Mouse (Mus musculus) CH12.LX (cell line): Measurements from ENCODE around the gene Cep112. TPM values are rescaled to one million over a fixed set of nuclear protein-coding genes. Genes with fewer than 3 reads are reported as not detected.
"Not testable (repeated sequence)": the region's sequence is repeated elsewhere in the genome, so short reads cannot be mapped to it uniquely, and the experiment has no call there.

Experiments used
- DNase-seq: peaks from one replicate; pipeline ENCODE4 v3.0.0-alpha.2; 2013; ENCODE audit errors: extremely low read depth
- H3K27ac ChIP-seq: 2 replicates; pipeline ENCODE4 v1.5.1; 2012; ENCODE audit warnings: low read depth, mild to moderate bottlenecking, control low read depth, moderate library complexity; ENCODE audit not compliant: insufficient read depth
- H3K27me3 ChIP-seq: replicated peaks from 2 replicates; pipeline ENCODE3; 2012; ENCODE audit warnings: inconsistent platforms
- H3K36me3 ChIP-seq, 2 experiments: replicated peaks in 1 of 2; 2 replicates each; pipeline versions ENCODE3 to v1.6.1; 2012; ENCODE audit warnings: inconsistent platforms in 1 of 2, low read length in 1 of 2, mild to moderate bottlenecking in 1 of 2, mixed read lengths in 1 of 2, moderate library complexity in 1 of 2; ENCODE audit not compliant: control insufficient read depth in 1 of 2, insufficient read depth in 1 of 2
- H3K4me1 ChIP-seq, 2 experiments: 2 replicates each; pipeline ENCODE4 v1.6.1; 2012; ENCODE audit warnings: inconsistent platforms in 1 of 2, moderate library complexity in 1 of 2; ENCODE audit not compliant: insufficient read depth in 2 of 2, control insufficient read depth in 1 of 2
- H3K4me2 ChIP-seq: 2 replicates; pipeline ENCODE4 v1.6.1; 2012; ENCODE audit warnings: low read depth, mild to moderate bottlenecking, control low read depth; ENCODE audit not compliant: poor library complexity, insufficient read depth, severe bottlenecking
- H3K4me3 ChIP-seq, 3 experiments: fragments of 150-350 bp in 1 of 3; sonication (generic) in 1 of 3; replicated peaks in 1 of 3; 2 replicates each; pipeline versions ENCODE3 to v1.5.1; 2011 to 2012; ENCODE audit warnings: low read depth in 2 of 3, low read length in 2 of 3, mild to moderate bottlenecking in 2 of 3, moderate library complexity in 2 of 3, control low read depth in 1 of 3, improper control_type of control experiment in 1 of 3, inconsistent platforms in 1 of 3, mixed read lengths in 1 of 3; ENCODE audit not compliant: poor library complexity in 1 of 3
- H3K79me2 ChIP-seq: replicated peaks from 2 replicates; pipeline ENCODE4 v1.6.1; 2012; ENCODE audit warnings: mild to moderate bottlenecking, moderate library complexity; ENCODE audit not compliant: control insufficient read depth, poor library complexity, insufficient read depth, severe bottlenecking; ENCODE audit errors: extremely low read depth
- H3K9ac ChIP-seq: 2 replicates; pipeline ENCODE4 v1.6.1; 2012; ENCODE audit warnings: low read depth, mild to moderate bottlenecking, control low read depth, moderate library complexity; ENCODE audit not compliant: insufficient read depth
- H3K9me3 ChIP-seq: replicated peaks from 2 replicates; pipeline ENCODE3; 2012; ENCODE audit warnings: low read length, inconsistent platforms, mixed read lengths
- CHD1 ChIP-seq: IDR thresholded peaks from 2 replicates; pipeline ENCODE4 v1.6.1; 2012; ENCODE audit warnings: low read depth, low read length, improper control_type of control experiment, inconsistent platforms
- CHD2 ChIP-seq: IDR thresholded peaks from 2 replicates; pipeline ENCODE4 v1.6.1; 2011; ENCODE audit warnings: low read length, improper control_type of control experiment
- ELF1 ChIP-seq: IDR thresholded peaks from 2 replicates; pipeline ENCODE4 v1.6.1; 2014; ENCODE audit warnings: low read depth, mild to moderate bottlenecking, inconsistent platforms, low read length, improper control_type of control experiment
- EP300 ChIP-seq: IDR thresholded peaks from 2 replicates; pipeline ENCODE4 v1.6.1; 2011; ENCODE audit warnings: low read length, improper control_type of control experiment
- ETS1 ChIP-seq: conservative IDR thresholded peaks from 2 replicates; pipeline ENCODE4 v1.6.1; 2012; ENCODE audit warnings: low read depth, mild to moderate bottlenecking, inconsistent platforms, low read length, improper control_type of control experiment, moderate library complexity
- GABPA ChIP-seq: IDR thresholded peaks from 2 replicates; pipeline ENCODE4 v1.6.1; 2012; ENCODE audit warnings: low read depth, low read length, improper control_type of control experiment, inconsistent platforms; ENCODE audit not compliant: insufficient replicate concordance
- IRF4 ChIP-seq: IDR thresholded peaks from 2 replicates; pipeline ENCODE4 v1.6.1; 2014; ENCODE audit warnings: low read depth, mild to moderate bottlenecking, inconsistent platforms, low read length, improper control_type of control experiment
- JUN ChIP-seq: IDR thresholded peaks from 2 replicates; pipeline ENCODE4 v1.6.1; 2011; ENCODE audit warnings: low read depth, mild to moderate bottlenecking, low read length, improper control_type of control experiment, moderate library complexity; ENCODE audit not compliant: insufficient read depth
- JUND ChIP-seq: conservative IDR thresholded peaks from 2 replicates; pipeline ENCODE4 v1.6.1; 2011; ENCODE audit warnings: low read depth, low read length, improper control_type of control experiment
- KAT2A ChIP-seq: IDR thresholded peaks from 2 replicates; pipeline ENCODE4 v1.6.1; 2012; ENCODE audit warnings: low read length, improper control_type of control experiment, inconsistent platforms; ENCODE audit not compliant: insufficient replicate concordance
- MAFK ChIP-seq: IDR thresholded peaks from 2 replicates; pipeline ENCODE4 v1.6.1; 2011; ENCODE audit warnings: low read length, improper control_type of control experiment; ENCODE audit not compliant: insufficient replicate concordance
- MAX ChIP-seq: IDR thresholded peaks from 2 replicates; pipeline ENCODE4 v1.6.1; 2011; ENCODE audit warnings: low read length, improper control_type of control experiment
- MAZ ChIP-seq: IDR thresholded peaks from 2 replicates; pipeline ENCODE4 v1.6.1; 2012; ENCODE audit warnings: low read depth, mild to moderate bottlenecking, inconsistent platforms, low read length, improper control_type of control experiment, moderate library complexity
- MEF2A ChIP-seq: IDR thresholded peaks from 2 replicates; pipeline ENCODE4 v1.6.1; 2014; ENCODE audit warnings: low read depth, mild to moderate bottlenecking, inconsistent platforms, low read length, improper control_type of control experiment, borderline replicate concordance
- NELFE ChIP-seq: IDR thresholded peaks from 2 replicates; pipeline ENCODE4 v1.6.1; 2011; ENCODE audit warnings: low read depth, low read length, improper control_type of control experiment
- NRF1 ChIP-seq: IDR thresholded peaks from 2 replicates; pipeline ENCODE4 v1.6.1; 2014; ENCODE audit warnings: low read depth, mild to moderate bottlenecking, inconsistent platforms, low read length, improper control_type of control experiment, moderate library complexity
- PAX5 ChIP-seq: IDR thresholded peaks from 2 replicates; pipeline ENCODE4 v1.6.1; 2012; ENCODE audit warnings: low read length, inconsistent platforms, mixed read lengths
- POLR2A ChIP-seq: IDR thresholded peaks from 2 replicates; pipeline ENCODE4 v1.6.1; 2011; ENCODE audit warnings: low read depth, mild to moderate bottlenecking, improper control_type of control experiment, low read length
- RAD21 ChIP-seq: IDR thresholded peaks from 2 replicates; pipeline ENCODE4 v1.6.1; 2011; ENCODE audit warnings: low read depth, mild to moderate bottlenecking, low read length, improper control_type of control experiment, moderate library complexity
- SIN3A ChIP-seq: IDR thresholded peaks from 2 replicates; pipeline ENCODE4 v1.6.1; 2012; ENCODE audit warnings: low read length, improper control_type of control experiment, inconsistent platforms
- TBP ChIP-seq: conservative IDR thresholded peaks from 2 replicates; pipeline ENCODE4 v1.6.1; 2011; ENCODE audit warnings: low read depth, low read length, improper control_type of control experiment
- TCF12 ChIP-seq: IDR thresholded peaks from 2 replicates; pipeline ENCODE4 v1.6.1; 2014; ENCODE audit warnings: low read depth, mild to moderate bottlenecking, inconsistent platforms, low read length, improper control_type of control experiment
- UBTF ChIP-seq: IDR thresholded peaks from 2 replicates; pipeline ENCODE4 v1.6.1; 2012; ENCODE audit warnings: low read depth, mild to moderate bottlenecking, inconsistent platforms, low read length, improper control_type of control experiment, moderate library complexity
- USF2 ChIP-seq: conservative IDR thresholded peaks from 2 replicates; pipeline ENCODE4 v1.6.1; 2011; ENCODE audit warnings: low read depth, low read length, improper control_type of control experiment
- ZC3H11A ChIP-seq: IDR thresholded peaks from 2 replicates; pipeline ENCODE4 v1.6.1; 2012; ENCODE audit warnings: low read depth, mild to moderate bottlenecking, inconsistent platforms, low read length, improper control_type of control experiment
- ZKSCAN1 ChIP-seq: IDR thresholded peaks from 2 replicates; pipeline ENCODE4 v1.6.1; 2012; ENCODE audit warnings: low read depth, inconsistent platforms, low read length, improper control_type of control experiment, borderline replicate concordance
- ZMIZ1 ChIP-seq: IDR thresholded peaks from 2 replicates; pipeline ENCODE4 v1.6.1; 2012; ENCODE audit warnings: low read depth, mild to moderate bottlenecking, inconsistent platforms, low read length, improper control_type of control experiment
- dilution Hi-C: fragments of 300-500 bp; cut with MboI; formaldehyde crosslinking; loops from 2 replicates; pipeline ENCODE4 v1.14.3; 2020; ENCODE audit warnings: low sequenced_read_pairs; ENCODE audit not compliant: extremely low pct_unique_long_range_greater_than_20kb, extremely low pct_ligation_motif_present
- in situ Hi-C: fragments of 300-500 bp; cut with MboI; formaldehyde crosslinking; loops from 3 replicates; pipeline ENCODE4 v1.14.3; 2019; ENCODE audit warnings: low sequenced_read_pairs, low pct_ligation_motif_present, low pct_unique_long_range_greater_than_20kb, mixed read lengths
- polyA plus RNA-seq: library from polyadenylated mRNA; unstranded; fragments of >175 nt; gene quantifications from 2 replicates; pipeline ENCODE4 v1.2.1, GENCODE M21; 2012; ENCODE audit warnings: low read depth; ENCODE audit not compliant: insufficient read length
- total RNA-seq, 2 experiments: library from RNA; depleted of rRNA; stranded (reverse); fragments of 300-350 nt in 1 of 2; fragments of >200 nt in 1 of 2; gene quantifications; 2 replicates each; pipeline ENCODE4 v1.2.3; 2012 to 2014

Cep112 gene
- total and polyA plus RNA-seq, 3 experiments = 0.93 to 1.4 (median 1.3) TPM

DNA sequence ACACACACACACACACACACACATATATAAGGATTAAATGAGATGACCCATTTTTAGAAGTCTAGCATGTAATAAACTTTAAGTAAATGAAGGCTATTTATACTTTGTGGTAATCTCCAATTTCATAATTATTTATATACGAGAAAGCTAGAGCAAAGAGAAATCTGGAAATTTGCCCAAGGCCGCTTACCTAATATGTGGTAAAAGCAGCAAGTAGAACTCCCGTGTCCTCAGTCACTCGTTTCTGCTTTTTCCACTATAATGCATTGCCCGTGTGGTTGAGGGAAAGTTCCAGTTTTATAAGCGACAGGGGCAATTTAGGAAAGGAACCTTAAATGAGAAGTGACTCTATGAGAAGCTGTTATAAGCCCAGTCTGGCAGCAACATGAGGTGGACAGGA, 442.5 kb downstream of the Cep112 start:
- Histone ChIP-seq H3K79me2 (no peaks in the 10 kb centered on the region), H3K9ac (no peak overlapping the region), H3K36me3 (no peaks in the 10 kb centered on the region), H3K4me2 (no peak overlapping the region), H3K27ac (no peak overlapping the region), H3K27me3 (no peaks in the 10 kb centered on the region), H3K9me3 (peaks cover under 1% of the 10 kb centered on the region), H3K4me1 (peaks cover 8 to 59% of the 10 kb centered on the region in 2 experiments), H3K4me3 (no peak overlapping the region)
- no peak for TF ChIP-seq JUND
- TF ChIP-seq EP300 = no peak
- TF ChIP-seq TBP = no peak
- no peak for TF ChIP-seq USF2
- TF ChIP-seq KAT2A = no peak
- TF ChIP-seq IRF4 = no peak
- no peak for TF ChIP-seq PAX5
- no peak for TF ChIP-seq GABPA
- in situ Hi-C loops (no loop called here), dilution Hi-C loops (no loop called here)
- no peak for DNase-seq

- H3K9ac ChIP-seq, H3K9me3 ChIP-seq, H3K36me3 ChIP-seq, H3K4me3 ChIP-seq, H3K79me2 ChIP-seq, DNase-seq, H3K27me3 ChIP-seq, in situ Hi-C loops, dilution Hi-C loops, H3K27ac ChIP-seq, H3K4me2 ChIP-seq: not testable (repeated sequence)
- peaks cover 8 to 71% of the 10 kb centered on the region in 2 experiments for H3K4me1 ChIP-seq
Observed at GRCm38 (mm10) chr11:108871284-108871683, 446.3 kb downstream of the Cep112 start.

GRCm38 (mm10) chr11:108871748-108872147, 446.8 kb downstream of the Cep112 start:
- no peak overlapping the region for H3K27ac ChIP-seq

More at GRCm38 (mm10) chr11:108871748-108872147, 446.8 kb downstream of the Cep112 start:
- no peak overlapping the region for H3K9ac ChIP-seq
- no peak for TF ChIP-seq POLR2A
- TF ChIP-seq ZMIZ1 = no peak
- TF ChIP-seq TCF12 = peak; percentile 54; the same call in 1 of the 2 replicates
- no peak for TF ChIP-seq ZC3H11A
- TF ChIP-seq UBTF = no peak
- TF ChIP-seq ETS1 = peak; percentile 52
- no peak for TF ChIP-seq NELFE
- no peak for TF ChIP-seq NRF1
- TF ChIP-seq JUN = no peak
- TF ChIP-seq MAX = no peak
- no peak for TF ChIP-seq RAD21
- no peak for TF ChIP-seq TBP
- no peak for TF ChIP-seq ELF1
- no peak for TF ChIP-seq MAZ
- no peak for TF ChIP-seq CHD2
- no peak for TF ChIP-seq ZKSCAN1
- no peak for TF ChIP-seq MAFK
- no peak for TF ChIP-seq SIN3A
- TF ChIP-seq USF2 = no peak
- peak; percentile 44; the same call in 1 of the 2 replicates for TF ChIP-seq IRF4
- peak; percentile 52; the same call in 1 of the 2 replicates for TF ChIP-seq EP300
- TF ChIP-seq CHD1 = no peak
- peak; percentile 47 for TF ChIP-seq MEF2A
- TF ChIP-seq, all 38 proteins: peak for 5
- in situ Hi-C loops = no loop called here
- no peak overlapping the region for H3K4me2 ChIP-seq
- H3K79me2 ChIP-seq = no peaks in the 10 kb centered on the region
- H3K4me3 ChIP-seq = no peak overlapping the region
- DNase-seq = peak; percentile 31
- peaks cover 8 to 71% of the 10 kb centered on the region in 2 experiments for H3K4me1 ChIP-seq
- no peaks in the 10 kb centered on the region for H3K27me3 ChIP-seq
- no peaks in the 10 kb centered on the region for H3K36me3 ChIP-seq
- dilution Hi-C loops = no loop called here
- no peaks in the 10 kb centered on the region for H3K9me3 ChIP-seq
